Mouse (Mus musculus) mouse embryonic stem cell (cell line): Measurements from ENCODE around the gene Ndst2.

Experiments
- in situ Hi-C, 2 experiments: fragments of 300-500 bp; cut with MboI; formaldehyde crosslinking; loops; 1 replicate in 1 of 2; 3 replicates in 1 of 2; pipeline ENCODE4 v1.14.3; 2019 to 2020; ENCODE audit warnings: low sequenced_read_pairs in 2 of 2, low pct_unique_long_range_greater_than_20kb in 1 of 2, mixed read lengths in 1 of 2; ENCODE audit not compliant: unreplicated experiment in 1 of 2

Gene Ndst2

DNA sequence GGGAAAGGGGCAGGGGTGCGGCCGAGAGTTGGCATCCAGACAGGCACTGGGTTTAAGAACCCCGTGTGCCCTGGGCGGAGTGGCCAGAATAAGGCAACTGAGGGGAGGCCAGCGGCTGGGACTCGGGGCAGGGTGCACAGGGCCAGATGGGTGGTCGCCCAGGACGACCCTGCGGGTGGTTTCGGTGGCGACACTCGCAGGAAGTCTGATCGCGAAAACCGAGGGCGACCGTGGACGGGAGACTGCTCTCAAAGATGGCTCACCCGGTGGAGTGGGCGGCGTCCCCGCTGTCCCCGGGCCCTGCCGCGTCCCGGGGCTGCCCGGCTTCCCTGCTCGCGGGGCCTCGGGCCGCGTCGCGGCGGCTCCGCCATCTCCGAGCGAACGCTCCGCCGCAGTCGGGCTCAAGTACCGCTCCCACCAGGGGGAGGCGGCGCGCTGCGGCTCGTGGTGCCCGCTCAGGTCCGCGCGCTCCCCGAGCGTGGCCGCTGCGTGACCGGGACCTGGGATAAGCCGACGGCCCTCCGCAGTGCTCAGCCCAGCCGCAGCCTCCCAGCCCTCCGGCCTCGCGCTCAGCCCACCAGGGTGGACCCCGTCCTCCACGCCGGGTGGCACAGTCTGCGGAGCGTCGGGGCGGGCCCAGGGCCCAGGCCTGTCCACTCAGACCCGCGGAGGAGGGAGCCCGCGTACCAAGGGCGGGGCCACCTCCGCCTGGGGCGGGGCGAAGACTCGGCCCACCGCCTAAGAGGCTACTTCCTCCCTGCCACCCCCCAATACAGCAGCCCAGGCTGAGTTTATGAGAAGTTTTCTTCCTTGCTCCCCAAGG lies at the start of gene Ndst2:
TSS of gene Ndst2 (minus strand) at position 611 of the 823 bp plus-strand sequence.
- in situ Hi-C loops = no loop called here

DNA sequence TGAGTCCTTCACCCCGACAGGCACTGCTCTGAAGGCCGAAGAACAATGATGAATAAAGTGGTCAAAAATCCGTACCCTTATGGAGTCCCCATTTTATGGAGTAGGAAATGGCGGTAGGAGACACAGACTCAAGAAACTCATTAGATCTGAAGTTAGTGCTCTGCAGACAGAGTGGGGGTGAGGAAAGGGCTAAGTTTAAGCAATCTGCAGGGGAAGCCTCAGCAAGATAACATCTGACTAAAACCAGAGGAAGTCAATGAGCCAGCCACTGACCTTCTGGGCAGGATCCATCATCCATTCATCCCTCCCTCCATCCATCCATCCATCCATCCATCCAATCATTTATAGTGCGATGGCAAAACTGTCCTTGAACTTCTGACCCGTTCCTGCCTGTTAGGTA lies 49.2 kb upstream of the Ndst2 start:
- in situ Hi-C loops = no loop called here

DNA sequence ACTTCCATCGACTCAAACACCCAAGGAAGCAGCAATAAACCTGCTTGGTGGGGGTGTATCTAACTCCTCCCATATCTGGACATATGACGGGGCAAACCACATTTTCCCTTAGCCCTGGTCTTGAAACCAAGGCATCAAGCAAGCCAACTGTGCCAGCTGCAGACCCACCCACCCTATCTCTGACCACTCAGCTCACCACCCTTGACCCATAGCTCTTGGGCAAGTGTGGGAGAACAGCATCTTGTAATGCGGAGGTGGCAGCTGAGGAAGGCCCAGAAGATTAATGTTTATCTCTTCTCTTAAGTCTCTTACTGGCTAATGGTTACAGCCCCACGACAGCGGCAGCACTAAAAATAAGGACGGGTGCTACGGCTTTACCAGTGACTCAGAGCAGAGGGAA lies 48.5 kb upstream of the Ndst2 start:
- in situ Hi-C loops = no loop called here

DNA sequence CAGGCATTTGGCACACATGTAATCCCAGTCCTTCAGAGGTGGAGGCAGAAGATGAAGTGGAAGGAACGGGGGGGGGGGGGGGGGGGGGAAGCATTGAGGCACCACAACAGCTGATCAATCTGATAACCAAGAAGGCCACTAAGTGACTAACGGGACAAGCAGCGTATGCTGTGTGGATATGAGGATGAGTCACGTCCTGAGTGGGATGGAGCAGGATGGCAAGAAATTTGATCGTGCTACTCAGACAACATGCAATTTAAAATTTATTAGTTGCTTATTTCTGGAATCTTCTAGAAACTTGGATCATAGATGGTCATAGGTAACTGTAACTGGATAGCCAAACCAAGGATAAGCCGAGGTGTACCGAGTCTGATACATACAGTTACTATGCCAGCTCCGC lies 45.9 kb upstream of the Ndst2 start:
- in situ Hi-C loops = no loop called here

DNA sequence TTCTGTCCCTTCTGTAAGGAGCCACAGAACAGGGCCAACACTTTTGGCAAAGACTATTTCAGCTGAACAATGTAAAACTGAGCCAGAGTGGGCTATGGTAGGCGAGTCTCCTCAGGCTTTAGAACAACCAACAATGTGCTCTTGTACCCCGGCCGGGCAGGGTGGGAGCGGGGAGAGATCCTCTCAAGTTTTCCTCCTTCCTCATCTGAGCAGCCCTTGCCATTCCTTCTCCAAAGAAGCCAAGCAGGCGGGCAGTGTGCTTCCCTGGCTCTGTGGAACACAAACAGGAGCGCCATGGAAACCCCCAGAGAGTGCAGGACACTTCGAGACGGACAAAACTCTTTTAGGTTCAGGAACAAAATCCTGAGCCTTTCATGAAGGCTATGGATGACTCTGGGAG lies 44.1 kb upstream of the Ndst2 start:
- in situ Hi-C loops = no loop called here

DNA sequence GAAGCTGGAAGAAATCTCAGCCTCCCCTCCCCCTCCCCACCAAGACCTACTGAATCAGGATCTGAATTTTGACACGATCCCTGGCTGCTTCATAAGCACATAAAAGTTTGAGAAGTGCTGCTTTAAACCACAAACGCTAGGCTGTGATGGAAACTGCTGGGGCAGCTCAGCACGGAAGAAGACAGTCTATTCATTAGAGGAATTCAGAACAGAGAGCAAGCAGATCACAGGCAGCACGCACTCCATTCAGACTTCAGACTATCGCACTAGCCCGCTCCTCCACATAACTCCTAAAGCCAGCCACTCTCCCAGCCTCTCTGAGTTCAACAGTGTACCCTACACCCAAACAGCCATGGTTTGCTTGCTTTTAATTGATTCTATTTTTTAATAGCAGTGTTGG lies 41.3 kb upstream of the Ndst2 start:
- in situ Hi-C loops = no loop called here

DNA sequence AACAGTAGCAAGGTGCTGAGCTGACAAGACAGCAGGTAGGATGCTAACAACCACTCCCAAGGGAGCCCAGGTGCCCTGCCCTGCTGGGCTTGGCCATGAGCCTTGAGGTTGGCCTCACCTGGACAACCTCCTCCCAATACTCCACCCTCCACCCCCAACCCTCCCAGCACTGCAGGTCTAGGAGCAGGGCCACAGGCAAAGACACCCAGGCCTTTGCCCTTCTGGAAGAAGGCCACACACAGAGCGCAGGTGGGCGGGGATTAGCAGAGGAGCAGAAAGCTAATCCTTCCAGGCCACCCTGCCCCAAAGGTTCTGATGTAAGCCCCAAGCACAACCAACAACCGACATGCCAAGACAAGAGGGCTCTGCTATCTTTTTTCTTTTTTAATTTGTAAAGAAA lies 39.0 kb upstream of the Ndst2 start:
- in situ Hi-C loops = loop anchor here in 1 of 2 experiments (25.0 kb wide), 1 partner anchor 89 kb away; no protein-coding TSS in a partner anchor

DNA sequence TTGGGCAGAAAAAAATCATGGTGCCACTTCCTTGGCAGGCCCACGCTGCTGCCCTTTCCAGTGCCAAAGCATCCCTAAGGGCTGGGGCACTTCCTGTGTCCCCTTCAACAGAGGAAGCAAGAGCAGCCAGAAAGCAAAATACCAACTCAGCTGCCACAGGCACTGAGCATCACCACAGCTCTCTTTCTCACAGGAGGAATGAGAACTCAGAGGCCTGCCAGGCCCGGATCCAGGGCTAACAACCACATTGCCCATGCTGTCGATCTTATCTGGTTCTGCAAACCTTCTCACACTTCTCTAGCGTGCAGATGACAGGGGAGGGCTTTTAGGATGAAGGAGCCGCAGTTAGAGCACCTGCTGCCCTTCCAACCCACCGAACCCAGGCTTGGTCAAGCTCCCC lies 38.4 kb upstream of the Ndst2 start:
- in situ Hi-C loops = loop anchor here in 1 of 2 experiments (25.0 kb wide), 1 partner anchor 89 kb away; no protein-coding TSS in a partner anchor

DNA sequence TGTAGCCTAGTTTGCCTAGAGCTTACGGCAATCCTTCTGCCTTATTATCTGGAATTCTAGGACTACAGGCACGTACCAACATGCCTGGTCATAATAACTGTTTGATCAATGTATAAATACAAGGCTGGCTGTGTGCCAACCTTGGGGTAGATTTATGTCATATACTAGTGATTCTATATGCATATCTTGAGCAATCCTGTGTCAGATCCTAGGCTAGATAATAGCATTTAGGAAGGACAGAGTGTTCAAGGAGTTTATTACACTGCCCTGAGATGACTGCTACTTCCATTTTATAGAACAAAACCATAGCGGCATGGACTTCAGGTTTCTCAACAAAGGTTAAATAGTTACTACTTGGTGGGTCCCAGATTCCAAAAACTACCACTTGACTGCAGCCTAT lies 37.6 kb upstream of the Ndst2 start:
- in situ Hi-C loops = loop anchor here in 1 of 2 experiments (25.0 kb wide), 1 partner anchor 90 kb away; no protein-coding TSS in a partner anchor

DNA sequence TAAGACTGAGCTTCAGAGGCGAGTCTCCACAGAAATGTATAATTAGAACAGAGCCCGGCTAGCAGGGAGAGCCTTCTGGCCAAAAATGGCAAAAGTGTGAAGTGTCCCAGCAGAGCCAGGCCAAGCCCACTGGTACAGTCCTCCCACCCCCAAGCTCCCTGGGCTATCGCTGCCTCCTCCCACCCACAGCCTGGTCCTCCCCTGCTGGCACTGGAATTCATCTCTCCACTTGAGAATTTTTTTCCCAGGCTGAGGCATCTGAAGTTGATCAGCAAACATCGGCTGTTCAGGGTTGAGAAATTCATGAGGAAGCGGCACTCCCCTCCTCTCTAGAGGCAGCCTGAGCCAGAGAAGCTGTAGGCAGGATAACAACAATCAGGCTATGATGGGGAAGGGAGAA lies 34.2 kb upstream of the Ndst2 start:
- in situ Hi-C loops = loop anchor here in 1 of 2 experiments (25.0 kb wide), 1 partner anchor 94 kb away; no protein-coding TSS in a partner anchor

DNA sequence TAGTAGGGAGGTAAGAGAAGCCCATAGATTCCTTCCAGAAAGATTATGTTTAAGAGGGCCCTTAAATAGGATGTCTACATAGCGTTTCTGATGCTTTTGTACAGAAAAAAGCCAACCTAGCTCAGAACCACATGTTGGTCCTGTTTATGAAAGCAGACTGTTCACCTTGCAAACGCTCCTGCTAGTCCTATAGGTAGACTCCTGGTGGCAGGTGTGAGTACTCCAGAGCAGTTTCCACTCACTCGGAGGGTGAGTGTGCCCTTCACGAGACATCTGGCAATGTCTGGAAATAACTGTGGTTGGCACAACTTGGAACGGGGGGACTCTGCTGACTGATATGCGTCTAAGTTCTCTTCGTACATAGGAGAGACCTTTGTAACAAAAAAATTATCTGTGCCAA lies 33.6 kb upstream of the Ndst2 start:
- in situ Hi-C loops = loop anchor here in 1 of 2 experiments (25.0 kb wide), 1 partner anchor 94 kb away; no protein-coding TSS in a partner anchor

DNA sequence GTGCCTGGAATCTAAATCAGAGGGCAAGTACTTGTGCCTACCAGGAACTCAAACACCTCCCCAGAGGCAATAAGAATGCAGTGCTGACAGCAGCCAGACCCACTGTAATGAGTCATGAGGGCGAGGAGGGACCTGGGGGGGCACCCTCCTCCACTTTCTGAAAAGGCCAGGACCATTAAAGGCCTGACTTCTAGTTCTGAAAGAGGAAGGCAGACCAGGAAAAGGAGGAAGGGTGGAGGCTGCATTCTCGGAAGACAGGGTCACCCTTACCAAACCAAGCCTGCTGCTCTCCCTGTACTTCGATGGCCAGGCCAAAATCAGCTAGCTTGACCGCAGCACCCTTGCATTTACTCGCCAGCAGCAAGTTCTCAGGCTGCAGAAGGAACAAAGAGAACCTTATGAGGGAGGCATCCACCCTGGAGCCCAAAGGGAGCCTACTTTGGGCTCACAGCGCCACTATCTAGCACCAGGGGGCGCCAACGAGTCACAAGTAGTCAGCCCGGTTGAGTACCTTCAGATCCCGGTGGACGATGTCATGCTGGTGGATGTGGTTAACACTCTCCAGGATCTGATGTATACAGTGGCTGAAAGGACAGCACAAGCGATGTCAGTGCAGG lies 31.4 kb upstream of the Ndst2 start:
- in situ Hi-C loops = loop anchor here in 1 of 2 experiments (25.0 kb wide), 1 partner anchor 97 kb away; no protein-coding TSS in a partner anchor

DNA sequence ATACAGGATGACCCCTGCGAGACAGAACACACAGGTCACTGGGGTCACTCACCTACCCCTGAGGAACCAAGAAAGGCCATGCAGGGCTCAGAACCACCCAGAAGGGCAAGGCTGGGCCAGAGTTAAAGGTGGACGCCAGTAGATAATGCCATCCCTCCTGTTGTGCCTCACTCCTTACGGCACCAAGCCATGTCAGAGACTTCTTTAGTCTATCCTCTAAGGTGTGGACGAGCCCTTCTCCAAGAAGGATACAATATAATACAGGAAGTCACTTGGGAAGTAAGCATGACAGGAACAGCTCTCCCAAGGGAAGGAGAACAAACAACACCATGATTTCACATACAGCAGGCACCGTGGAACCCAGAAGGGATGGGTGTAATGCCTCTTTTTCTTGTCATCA lies 30.6 kb upstream of the Ndst2 start:
- in situ Hi-C loops = loop anchor here in 1 of 2 experiments (25.0 kb wide), 1 partner anchor 97 kb away; no protein-coding TSS in a partner anchor

DNA sequence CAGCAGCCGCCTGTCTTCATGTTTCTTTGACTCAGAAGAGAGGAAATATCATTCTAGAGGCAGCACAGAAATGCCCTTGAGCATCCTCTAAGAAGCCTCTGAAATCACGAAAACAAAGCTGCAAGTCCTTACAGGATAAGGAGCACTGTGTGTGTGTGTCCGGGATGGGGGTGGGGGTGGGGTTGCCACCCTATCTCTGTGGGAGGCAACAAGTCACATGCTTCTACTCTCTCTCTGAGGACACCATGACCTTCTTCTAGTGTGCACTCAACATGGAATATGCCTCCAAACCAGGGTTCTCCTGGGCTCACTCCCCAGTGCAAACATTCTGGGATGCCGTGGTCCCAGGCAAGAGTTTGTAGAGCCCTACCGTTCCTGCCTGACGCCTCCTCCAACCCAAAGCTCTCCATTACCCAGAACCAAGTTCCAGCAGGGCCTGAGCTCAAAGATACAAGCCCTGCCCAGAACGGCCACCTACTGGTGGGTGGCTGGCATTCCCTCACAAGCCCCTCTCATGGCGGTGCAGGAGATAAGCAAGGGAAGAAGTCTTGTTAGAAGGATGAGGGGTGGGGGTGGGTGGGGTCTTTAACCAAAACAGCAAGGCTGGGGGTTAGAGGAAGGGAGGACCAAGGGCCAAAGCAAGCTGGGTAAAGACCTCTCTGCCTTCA lies 24.5 kb upstream of the Ndst2 start:
- in situ Hi-C loops = loop anchor here in 1 of 2 experiments (25.0 kb wide), 1 partner anchor 103 kb away; no protein-coding TSS in a partner anchor

DNA sequence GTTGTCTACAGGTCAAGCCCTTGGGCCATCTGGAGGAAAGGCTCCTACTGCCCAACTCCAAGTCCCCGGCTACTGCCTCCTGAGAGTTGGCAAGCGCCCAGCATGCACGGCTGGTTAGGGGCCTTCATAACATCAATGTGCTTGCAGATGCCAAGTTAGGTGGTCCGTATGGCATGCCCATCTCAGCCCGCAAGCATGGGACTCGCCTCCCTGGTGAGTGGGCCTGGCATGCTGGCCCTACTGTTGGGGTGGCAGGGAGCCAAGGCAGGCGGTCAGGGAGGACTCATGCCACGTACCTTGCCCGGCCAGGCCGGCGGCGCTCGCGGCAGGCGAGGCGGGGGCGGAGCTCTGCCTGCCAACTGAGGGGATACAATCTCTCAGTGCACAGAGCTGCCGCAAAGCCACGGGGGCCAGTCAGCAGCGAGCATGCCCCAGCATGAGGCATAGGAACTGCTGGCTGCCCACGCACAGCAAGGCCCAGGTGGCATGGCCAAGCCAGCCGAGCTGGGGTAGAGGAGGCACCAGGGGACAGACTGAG lies 23.1 kb upstream of the Ndst2 start:
- in situ Hi-C loops = loop anchor here in 1 of 2 experiments (25.0 kb wide), 1 partner anchor 105 kb away; no protein-coding TSS in a partner anchor

DNA sequence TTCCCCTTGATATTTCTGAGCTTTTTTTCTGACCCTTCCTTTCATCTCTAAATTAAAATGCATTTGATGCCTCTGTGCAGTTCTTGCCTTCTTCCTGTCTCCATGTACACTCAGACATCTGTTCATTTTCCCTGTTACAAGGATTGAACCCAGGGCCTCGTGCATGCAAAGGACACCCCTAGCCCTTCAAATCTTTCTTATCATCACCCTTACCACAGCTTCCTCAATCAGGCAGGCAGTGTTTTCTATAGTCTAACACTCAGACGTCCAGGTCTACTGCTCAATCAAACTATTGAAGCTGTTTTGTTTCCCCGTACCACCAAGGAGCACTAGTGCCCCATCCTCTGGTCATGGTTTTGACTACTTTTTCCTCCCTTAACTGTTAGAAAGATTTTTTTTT lies 19.4 kb upstream of the Ndst2 start:
- in situ Hi-C loops = loop anchor here in 1 of 2 experiments (25.0 kb wide), 1 partner anchor 109 kb away; no protein-coding TSS in a partner anchor

DNA sequence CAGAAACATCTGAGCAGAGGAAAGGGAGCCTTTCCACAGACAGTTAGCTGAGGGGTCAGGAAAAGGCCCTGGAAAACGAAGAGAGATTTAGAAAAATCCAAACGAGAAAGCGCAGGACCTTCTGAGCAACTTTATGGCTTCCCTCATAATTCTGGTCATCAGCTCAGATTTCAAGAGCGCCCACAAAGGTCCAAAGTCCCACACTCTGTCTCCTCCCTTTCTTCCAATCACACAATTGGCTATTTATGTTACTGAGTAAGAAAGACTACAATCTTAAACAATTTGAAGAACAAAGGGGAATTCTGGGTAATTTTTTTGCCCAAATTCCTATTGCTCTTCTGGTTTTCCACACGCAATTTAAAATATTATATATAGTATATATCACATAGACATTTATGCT lies 16.1 kb upstream of the Ndst2 start:
- in situ Hi-C loops = loop anchor here in 1 of 2 experiments (25.0 kb wide), 1 partner anchor 112 kb away; no protein-coding TSS in a partner anchor

DNA sequence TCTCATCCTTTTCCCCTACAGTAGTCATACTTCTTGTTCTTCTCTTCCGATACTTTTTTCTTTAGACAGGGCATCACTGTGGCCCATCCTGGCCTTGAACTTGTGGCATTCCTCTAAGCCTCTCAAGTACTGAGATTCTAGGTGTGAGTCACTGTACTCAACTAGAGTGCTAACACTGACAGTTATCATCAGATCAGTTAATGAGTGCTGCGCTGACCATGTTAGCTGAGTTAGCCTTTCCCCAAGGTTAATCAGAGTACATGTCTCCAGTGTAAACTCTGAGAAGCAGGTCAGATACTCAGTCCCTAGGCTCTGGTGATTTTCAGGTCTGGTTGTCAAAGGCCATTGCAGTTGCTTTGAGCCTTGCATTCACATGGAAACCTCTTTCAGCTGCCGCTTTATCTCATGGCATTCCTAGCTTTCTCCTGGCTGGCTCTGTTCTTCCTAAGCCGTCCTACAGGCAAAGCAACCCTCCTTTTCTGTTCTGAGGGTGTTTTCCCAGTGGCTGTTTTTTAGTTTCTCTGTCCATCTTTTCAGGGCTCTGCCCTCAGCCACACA lies 15.2 kb upstream of the Ndst2 start:
- in situ Hi-C loops = loop anchor here in 1 of 2 experiments (25.0 kb wide), 1 partner anchor 113 kb away; no protein-coding TSS in a partner anchor
